Mouse (Mus musculus): ENCODE data around the gene Sipa1l3. TPM values are rescaled to one million over a fixed set of nuclear protein-coding genes. Genes with fewer than 3 reads are reported as not detected.

The Sipa1l3 gene
- total RNA-seq, 2 experiments from 2014 or later: 7.0 to 9.2 TPM

DNA sequence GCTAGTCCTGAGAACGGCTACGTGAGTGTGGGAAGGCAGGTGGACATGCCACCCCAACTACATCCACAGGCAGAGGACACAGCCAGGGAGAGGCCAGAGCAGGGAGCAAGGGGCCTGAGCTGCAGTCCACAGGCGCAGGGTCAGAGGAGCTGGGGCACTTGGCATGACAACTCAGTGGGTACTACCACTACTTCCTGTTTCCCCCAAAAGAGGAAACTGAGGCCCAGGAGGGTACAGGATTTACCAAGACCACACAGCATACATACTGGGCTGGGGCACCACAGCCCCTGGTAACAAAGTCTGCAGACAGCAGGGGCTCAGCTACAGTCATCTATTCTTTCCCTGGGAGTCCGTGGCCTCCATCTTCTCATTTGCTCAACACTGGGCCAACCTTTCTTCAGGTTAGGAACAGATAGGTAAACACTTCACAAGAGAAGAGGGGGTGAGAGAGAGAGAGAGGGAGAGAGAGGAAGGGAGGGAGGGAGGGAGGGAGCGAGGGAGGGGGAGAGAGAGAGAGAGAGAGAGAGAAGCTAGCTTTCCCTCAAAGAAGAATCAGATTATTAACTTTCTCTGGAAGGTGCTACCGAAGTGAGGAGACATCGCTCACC, 13.7 kb downstream of the Sipa1l3 start:
- Histone ChIP-seq H3K4me3 (no peak overlapping the region), H3K27ac (0 out of 2 replicates have a peak overlapping the region, but pooled peaks have one; percentile 6)
- no peak for DNase-seq
- intact Hi-C loops (cut with DNase I): no loop called here
- TF ChIP-seq CTCF (IDR thresholded peaks at IDR 0.05): no peak

DNA sequence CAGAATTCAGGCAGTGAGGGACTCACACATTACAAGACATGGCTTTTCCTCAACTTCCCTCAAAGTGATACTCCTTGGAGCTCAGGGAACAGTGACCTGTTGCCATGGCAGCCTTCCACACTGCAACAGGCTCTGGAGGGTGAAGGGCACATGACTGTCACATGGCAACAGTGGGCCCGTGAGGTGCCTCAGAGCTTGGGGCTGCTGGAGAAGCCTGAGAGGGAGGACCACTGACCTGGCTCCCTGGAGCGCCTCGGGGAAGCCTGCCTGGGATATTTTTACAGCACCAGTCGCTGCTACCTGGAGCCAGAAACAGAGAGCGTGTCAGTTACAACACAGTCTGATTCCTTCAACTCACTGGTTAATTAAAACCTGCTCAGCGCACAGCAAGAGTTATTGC, 14.8 kb downstream of the Sipa1l3 start:
- peak overlapping the region; percentile 76 for H3K27ac ChIP-seq
- intact Hi-C loops (cut with DNase I): no loop called here
- peak overlapping the region; percentile 13; the same call in 1 of the 2 replicates for H3K4me3 ChIP-seq
- no peak for TF ChIP-seq CTCF (IDR thresholded peaks at IDR 0.05)
- peak; percentile 59 for DNase-seq

DNA sequence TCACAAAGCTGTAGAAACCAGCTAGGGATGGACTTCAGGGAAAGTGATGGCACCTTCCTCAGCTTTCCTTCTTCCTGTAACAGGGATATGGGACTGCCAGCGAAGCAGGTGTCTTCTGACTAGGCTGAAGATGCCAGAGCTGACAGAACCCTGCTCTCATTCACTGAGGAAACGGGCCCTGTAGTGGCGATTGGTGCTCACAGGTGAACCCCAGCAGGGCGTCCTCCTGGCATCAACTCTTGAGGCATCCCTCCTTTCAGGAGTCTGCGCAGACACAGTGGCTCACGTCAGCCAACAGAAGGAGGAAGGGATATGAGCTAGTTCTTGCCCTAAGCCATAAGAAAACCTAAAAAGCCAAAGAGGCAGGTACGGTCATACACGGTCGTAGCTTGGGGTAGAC, 17.2 kb downstream of the Sipa1l3 start:
- intact Hi-C loops (cut with DNase I): no loop called here
- TF ChIP-seq CTCF (IDR thresholded peaks at IDR 0.05): no peak

DNA sequence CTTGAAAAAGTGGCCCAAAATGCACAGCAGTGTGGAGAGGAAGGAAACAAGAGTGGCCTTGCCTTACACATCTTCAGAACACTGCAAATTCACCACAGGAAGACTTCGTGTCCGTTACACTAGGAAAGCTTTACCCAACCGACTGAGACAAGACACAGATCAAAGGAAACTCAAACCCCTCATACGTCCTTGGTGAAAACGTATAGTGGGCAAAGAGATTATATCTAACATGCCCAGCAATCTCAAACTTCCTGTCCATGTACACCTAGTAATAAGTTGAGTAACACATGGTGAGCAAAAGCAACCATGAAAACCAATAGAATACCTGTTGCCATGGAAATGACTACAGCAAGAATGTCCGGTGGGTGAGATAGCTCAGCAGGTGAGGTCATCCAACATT, 19.4 kb downstream of the Sipa1l3 start:
- intact Hi-C loops (cut with DNase I): no loop called here
- DNase-seq: no peak
- H3K27ac ChIP-seq: no peak overlapping the region
- H3K4me3 ChIP-seq: no peak overlapping the region
- TF ChIP-seq CTCF (IDR thresholded peaks at IDR 0.05): no peak

More for the DNA sequence above, 17.2 kb downstream of the Sipa1l3 start:
- Histone ChIP-seq H3K4me3 (no peak overlapping the region), H3K27ac (no peak overlapping the region)
- DNase-seq: no peak

DNA sequence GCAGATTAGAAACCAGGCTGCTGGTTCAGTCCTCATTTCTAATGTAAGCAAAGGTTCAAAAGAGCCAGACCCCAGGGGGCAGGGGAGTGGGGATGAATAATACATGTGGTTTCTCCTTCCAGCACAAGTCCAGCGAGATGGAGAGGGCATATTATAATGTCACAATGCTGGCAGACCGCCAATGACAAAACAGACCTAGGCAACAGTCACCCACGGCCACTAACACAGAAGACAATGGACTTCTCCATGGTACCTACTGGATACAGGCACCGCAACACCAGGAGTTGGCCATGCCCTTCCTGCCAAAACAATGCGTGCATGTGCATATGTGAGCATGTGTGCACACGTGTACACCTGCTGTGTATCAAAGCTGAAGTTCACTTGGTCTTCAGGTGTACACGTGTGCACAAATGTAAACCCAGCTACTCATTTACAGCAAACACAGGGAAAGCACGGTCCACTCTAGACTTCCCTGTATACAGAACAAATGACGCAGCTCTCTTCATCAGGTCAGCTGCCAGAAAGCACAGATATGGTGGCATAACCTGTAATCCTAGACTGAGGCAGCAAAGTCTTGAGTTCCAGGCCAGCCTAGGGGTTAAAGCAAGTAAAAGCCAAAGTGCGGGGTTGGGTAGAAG, 21.4 kb downstream of the Sipa1l3 start:
- Histone ChIP-seq H3K4me3 (no peak overlapping the region), H3K27ac (no peak overlapping the region)
- intact Hi-C loops (cut with DNase I): no loop called here
- TF ChIP-seq CTCF (IDR thresholded peaks at IDR 0.05): no peak
- DNase-seq: no peak

DNA sequence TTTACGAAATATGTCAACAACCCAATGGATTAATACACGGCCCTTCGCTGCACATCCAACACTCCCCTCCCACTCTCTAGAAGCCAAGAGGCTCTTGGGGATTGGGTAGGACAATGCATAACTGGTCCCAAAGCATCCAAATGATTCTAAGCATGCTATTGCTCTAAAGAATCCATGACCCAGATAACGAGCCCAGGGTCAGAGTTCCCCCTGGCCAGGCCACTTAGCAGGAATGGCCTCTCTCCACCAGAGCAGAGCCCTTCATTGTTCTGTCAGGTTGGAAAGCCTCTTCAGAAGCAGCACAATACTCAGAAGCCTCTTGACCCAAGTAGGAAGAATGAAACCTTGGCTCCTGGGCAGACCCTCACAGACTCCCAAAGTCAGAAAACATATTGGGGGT, 22.1 kb downstream of the Sipa1l3 start:
- DNase-seq: no peak
- Histone ChIP-seq H3K27ac (no peak overlapping the region), H3K4me3 (no peak overlapping the region)
- intact Hi-C loops (cut with DNase I): no loop called here
- no peak for TF ChIP-seq CTCF (IDR thresholded peaks at IDR 0.05)

DNA sequence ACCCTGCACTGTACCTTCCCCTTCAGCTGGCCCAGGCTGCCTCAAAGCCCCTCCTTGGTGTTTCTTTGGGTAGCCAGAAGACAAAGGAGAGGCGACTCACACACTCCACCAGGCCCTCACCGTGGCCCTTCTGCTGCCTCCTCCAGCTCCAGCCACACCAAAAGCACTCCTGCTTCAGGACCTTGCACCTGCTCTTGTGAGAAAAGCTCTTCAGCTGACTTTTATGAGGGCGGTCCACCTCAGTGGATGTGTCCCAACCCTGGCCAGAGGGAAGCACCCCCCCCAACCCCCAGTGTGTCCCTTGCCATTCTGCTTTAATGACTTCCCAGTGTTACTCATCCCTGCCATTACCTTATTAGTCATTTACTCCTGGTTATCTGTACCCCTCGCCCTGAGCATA, 22.6 kb downstream of the Sipa1l3 start:
- intact Hi-C loops (cut with DNase I): no loop called here
- Histone ChIP-seq H3K4me3 (no peak overlapping the region), H3K27ac (no peak overlapping the region)
- DNase-seq: no peak
- no peak for TF ChIP-seq CTCF (IDR thresholded peaks at IDR 0.05)

DNA sequence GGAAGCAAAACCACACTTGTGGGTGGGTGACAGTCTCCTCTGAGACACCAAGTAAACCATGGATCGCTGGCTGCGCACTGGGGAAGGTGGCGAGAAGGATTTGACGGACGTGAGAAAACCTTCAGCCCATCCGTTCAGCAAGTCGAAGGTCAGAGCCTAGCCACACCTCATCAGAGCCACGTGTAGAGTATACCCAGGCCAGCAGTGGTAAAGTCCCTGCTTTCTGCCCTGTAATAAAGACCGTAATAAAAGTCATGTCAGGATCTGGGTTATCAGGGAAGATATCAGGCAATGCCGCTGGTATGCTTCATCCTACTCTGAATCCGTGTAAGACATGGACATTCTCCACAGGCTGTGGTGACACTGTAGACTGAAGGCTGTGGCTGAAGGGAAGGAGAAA, 23.6 kb downstream of the Sipa1l3 start:
- no peak overlapping the region for H3K27ac ChIP-seq
- TF ChIP-seq CTCF (IDR thresholded peaks at IDR 0.05): no peak
- H3K4me3 ChIP-seq: no peak overlapping the region
- intact Hi-C loops (cut with DNase I): no loop called here
- peak; percentile 3 for DNase-seq

DNA sequence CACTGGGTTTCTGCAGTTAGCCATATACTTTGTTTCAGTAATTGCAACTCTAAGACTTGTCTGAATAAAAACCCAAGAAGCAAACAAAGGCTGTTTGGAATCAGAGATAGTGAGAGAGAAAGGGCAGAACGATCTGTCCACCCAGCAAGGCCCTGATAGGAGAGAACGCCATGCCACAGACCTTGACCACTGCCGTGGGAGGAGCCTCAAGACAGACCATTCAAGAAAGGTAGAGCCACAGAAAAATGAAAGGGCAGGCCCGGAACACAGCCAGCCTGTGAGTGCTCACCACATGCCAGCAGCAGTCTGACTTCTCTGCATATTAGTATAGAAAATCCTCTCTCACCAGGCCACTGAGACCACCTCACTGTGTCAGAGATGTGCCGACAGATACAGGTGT, 24.4 kb downstream of the Sipa1l3 start:
- Histone ChIP-seq H3K27ac (no peak overlapping the region), H3K4me3 (no peak overlapping the region)
- intact Hi-C loops (cut with DNase I): no loop called here
- TF ChIP-seq CTCF (IDR thresholded peaks at IDR 0.05): no peak
- no peak for DNase-seq

DNA sequence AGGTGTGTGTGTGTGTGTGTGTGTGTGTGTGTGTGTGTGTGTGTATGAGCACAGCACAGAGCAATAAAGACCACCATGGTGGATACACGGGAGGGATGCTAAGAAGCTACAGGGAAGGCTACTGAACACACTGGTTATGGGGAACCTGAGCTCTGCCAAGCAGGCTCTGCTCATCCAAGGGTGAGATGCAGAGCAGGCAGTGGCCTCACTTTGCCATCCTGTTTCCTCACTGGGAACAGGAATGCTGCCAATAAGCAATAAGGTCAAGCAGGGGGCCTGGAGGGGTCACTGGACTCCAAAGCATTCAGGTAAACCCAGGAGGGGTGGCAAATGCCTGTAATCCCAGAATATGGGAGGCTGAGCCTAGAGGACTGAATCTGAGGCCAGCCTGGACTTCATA, 25.4 kb downstream of the Sipa1l3 start:
- Histone ChIP-seq H3K27ac (no peak overlapping the region), H3K4me3 (no peak overlapping the region)
- no peak for DNase-seq
- intact Hi-C loops (cut with DNase I): no loop called here
- no peak for TF ChIP-seq CTCF (IDR thresholded peaks at IDR 0.05)

DNA sequence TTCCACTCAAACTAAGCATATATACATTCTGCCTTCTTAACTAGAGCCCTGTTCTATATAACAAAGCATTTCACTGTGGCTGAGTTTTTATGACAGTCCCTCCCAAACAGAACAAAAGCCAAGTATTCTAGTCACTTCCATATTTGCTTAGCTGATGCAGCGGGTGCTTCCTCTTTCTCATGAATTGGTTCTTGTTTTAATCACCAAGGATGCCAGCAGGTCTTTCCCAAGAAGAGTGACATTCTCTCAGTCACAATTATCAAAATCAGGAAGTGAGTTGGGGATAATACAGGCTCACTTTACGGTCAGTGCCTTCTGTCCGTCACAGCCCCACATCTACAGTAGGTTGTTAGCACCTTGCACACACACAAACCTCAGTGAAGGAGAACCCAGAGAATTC, 26.6 kb downstream of the Sipa1l3 start:
- peak overlapping the region; percentile 6; the same call in 1 of the 2 replicates for H3K27ac ChIP-seq
- no peak overlapping the region for H3K4me3 ChIP-seq
- intact Hi-C loops (cut with DNase I): no loop called here
- DNase-seq: no peak
- TF ChIP-seq CTCF (IDR thresholded peaks at IDR 0.05): no peak

DNA sequence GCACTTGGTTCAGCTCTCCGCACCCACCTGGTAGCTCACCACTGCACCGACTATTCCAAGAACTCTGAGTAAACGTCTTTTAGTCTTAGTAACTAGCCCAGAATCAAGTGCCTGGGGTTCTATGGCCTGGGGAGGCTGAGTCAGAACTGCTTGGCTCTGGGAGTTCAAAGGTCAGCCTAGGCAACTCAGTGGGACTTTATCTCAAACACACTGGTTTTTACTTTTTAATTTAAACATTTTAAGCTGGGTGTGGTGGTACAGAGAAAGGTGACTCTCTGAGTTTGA, 27.0 kb downstream of the Sipa1l3 start:
- TF ChIP-seq CTCF (IDR thresholded peaks at IDR 0.05): no peak
- no peak for DNase-seq
- Histone ChIP-seq H3K27ac (0 out of 2 replicates have a peak overlapping the region, but pooled peaks have one; percentile 6), H3K4me3 (no peak overlapping the region)
- intact Hi-C loops (cut with DNase I): no loop called here

DNA sequence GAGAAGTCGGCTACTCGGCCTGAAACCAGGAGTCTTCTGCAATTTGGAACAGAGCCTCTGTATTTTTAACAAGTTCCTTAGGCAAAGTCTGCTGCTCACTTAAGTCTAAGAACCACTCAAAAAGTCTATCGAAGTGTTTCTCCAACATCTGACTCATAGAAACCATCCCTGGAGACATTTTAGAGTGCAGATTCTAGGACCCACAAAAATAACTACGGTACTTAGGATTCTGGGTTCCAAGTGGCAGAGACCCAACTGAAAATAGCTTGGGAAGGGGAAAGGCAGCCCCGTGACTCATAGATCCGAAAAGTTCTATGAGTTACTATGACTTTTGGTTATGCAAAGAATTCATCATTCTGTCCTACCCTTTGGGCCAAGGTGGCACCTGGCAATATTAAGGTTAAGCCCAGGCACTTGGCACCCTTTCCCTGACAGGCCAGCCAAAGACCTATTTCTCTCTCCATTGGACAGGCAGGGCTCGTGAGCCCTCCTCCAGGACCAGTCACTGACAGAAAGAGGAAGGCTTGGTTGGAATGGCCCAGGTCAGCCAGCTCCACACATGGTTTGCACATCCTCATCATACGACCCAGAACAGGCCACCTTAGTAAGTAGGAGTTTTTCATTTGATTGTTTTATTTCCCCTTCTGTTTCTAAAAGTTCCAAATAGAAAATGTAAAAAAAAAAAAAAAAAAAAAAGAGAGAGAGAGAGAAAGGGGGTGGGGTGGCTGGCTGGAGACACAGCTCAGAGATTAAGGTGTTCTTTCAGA, 27.6 kb downstream of the Sipa1l3 start:
- Histone ChIP-seq H3K4me3 (no peak overlapping the region), H3K27ac (peak overlapping the region; percentile 70)
- TF ChIP-seq CTCF (IDR thresholded peaks at IDR 0.05): no peak
- DNase-seq: peak; percentile 69
- intact Hi-C loops (cut with DNase I): no loop called here

Measured in gastrocnemius, adult 2 months (tissue).